In genomic region chr5:125140832-125141524, GRCm38 (mm10) we compare ENCODE assay signal across 8 mouse cellular contexts. TPM values are rescaled to one million over a fixed set of nuclear protein-coding genes. Genes with fewer than 3 reads are reported as not detected.
A peak's percentile ranks its signal among the peaks of the same experiment; 100 is the strongest.
DNase-seq lines count a peak whose midpoint lies in the region; ATAC-seq lines count a peak whose summit lies in the region.

No protein-coding gene starts in this region.

- no peaks in the 10 kb centered on the region for H3K27me3 ChIP-seq in hindbrain, embryonic 15.5 days

- H3K9me3 ChIP-seq in hindbrain, embryonic 15.5 days, result no peaks in the 10 kb centered on the region

- H3K27ac ChIP-seq in hindbrain, embryonic 15.5 days (replicated peaks), result peak overlapping the region; percentile 96

- WGBS in hindbrain, embryonic 15.5 days, result 5% methylated on average over 27 of the region's 27 CpGs

- peak overlapping the region; percentile 49 for H3K9ac ChIP-seq in hindbrain, embryonic 15.5 days

- peak overlapping the region; percentile 54 for H3K4me2 ChIP-seq in hindbrain, embryonic 15.5 days

- peak; percentile 72 for DNase-seq in R1 (ENCODE audit: low read depth, low spot score)
- DNase-seq in cerebellum, postnatal 36 days, result peak; percentile 100
- peak; percentile 99 for DNase-seq in gastrocnemius, adult 18-20 months (ENCODE audit: low spot score)
- DNase-seq in left cerebral cortex, adult 11 months (ENCODE audit: low spot score), result peak; percentile 97
- peak; percentile 100 for DNase-seq in lung, postnatal 25 days (ENCODE audit: low spot score)
- peak; percentile 91 for DNase-seq in retina, embryonic 14.5 days (ENCODE audit: low spot score)
- peak; percentile 84 for DNase-seq in yolk sac, embryonic 10.5 days (ENCODE audit: low spot score)

- H3K4me3 ChIP-seq in hindbrain, embryonic 15.5 days, result peak overlapping the region; percentile 22

- H3K4me1 ChIP-seq in hindbrain, embryonic 15.5 days (replicated peaks), result peaks cover 79% of the 10 kb centered on the region

- ATAC-seq in hindbrain, embryonic 15.5 days (ENCODE audit: low FRiP score, low read depth), result peak; percentile 82

- H3K36me3 ChIP-seq in hindbrain, embryonic 15.5 days, result no peaks in the 10 kb centered on the region

RNA-seq across cellular contexts. Expression of gene Ncor2, which starts 38.0 kb away (rescaled TPM):
- total RNA-seq in gastrocnemius, adult 18-20 months (2021), result 100 to 1,000 TPM; 118 to 134 TPM
- 26.3 and 28.7 TPM in 2 replicates for polyA plus RNA-seq in hindbrain, embryonic 15.5 days (2015; fragmentation: Nextera tagmentation; extraction: Ambion mirVana)

Comparison
In these comparisons a context has a peak if more than half of its experiments do, and no peak if none do; other contexts are left out.
1. Peak in every context shown above with its lines: DNase-seq, ATAC-seq, H3K4me3 ChIP-seq and H3K27ac ChIP-seq.